Mouse (Mus musculus): Measurements from ENCODE around the gene Col18a1.

DNA sequence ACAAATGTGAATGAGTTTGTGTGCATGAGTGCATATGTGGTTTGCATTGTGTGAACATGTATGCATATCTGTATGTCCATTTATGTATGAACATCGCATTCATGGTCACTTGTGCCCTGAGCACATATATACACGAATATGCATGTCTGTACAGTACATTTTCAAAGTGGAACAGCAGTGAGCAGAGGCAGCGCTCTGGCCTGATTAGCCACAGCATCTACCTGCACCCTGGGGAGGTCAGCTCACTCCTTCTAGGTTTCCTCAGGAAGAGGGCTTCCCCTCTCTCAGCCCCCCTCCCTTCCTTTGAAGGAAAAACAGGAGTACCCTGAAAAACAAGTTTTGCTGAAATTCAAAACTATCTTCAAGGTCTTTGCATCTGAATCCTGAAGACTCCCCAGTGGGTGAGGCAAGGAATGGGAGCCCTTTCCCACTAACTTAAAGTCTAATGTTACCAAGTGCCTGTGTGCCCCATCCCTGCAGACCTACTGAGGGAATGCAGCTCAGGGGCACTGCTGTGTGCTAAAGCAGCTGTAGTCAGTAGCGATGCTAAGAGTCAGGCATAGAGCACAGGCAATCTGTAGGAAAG, 2.9 kb downstream of the Col18a1 start:
- TF ChIP-seq CTCF (IDR thresholded peaks at IDR 0.05) (no peak), EP300 (IDR thresholded peaks at IDR 0.05) (no peak)

Measured in lung, postnatal 0 days (tissue).